Mouse (Mus musculus) left cerebral cortex, adult 8-10 months (tissue): Measurements from ENCODE around the gene Crebrf. TPM values are rescaled to one million over a fixed set of nuclear protein-coding genes. Genes with fewer than 3 reads are reported as not detected.

Experiments used
- DNase-seq, 2 experiments: peaks; one replicate each; pipeline ENCODE4 v3.0.0; 2022; ENCODE audit warnings: low spot score in 2 of 2
- total RNA-seq, 4 experiments: library from RNA; stranded (reverse); gene quantifications; 2 replicates each; pipeline ENCODE4 v1.2.4; 2022

Crebrf gene
- total RNA-seq, result 100 to 1,000 TPM; 167 to 219 (median 192) TPM

DNA sequence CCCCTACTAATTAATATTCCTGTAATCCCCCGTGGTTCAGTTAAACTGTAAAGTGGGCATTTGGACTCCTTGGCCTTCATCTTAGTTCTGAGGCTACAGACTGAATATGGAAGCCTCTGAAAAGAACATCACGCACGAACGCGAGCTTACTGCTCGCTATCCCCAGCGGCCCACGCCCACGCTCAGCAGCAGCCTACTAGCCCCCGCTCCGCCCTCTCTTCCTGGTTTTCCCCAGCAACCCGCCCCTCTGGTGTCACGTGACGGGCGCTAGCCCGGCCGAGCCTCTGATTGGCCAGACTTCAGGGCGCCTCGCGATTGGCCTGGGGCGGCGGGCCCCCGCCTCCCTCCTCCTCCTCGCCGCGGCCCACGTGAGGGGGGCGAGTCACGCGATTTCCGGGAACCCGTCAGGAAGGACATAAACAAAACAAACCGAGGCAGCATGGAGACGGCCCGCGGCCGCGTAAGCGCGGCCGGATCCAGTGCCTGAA, at the start of gene Crebrf:
Gene Crebrf, plus strand, starts transcription at position 380 of the 488 bp plus-strand sequence.
- peak; percentile 93 to 98 for DNase-seq

DNA sequence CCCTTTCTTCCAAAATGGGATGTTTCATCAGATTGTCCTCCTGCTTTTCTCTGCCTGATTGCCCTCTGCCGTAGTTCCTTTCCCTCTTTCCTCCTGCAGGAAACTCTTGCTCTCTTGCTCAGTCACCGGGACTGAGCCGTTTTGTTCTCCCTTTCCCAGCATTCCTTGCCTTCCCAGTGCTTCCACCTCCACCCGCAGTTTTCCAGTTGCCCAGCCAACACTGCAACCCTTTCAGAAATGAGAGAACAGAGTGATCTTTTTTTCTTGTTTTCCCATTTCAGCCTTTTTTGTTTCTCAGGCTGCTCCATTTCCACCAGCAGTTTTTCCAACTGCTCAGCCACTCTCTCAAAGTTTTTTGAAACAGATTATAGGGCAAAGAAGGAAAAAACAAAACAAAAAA, 44.2 kb upstream of the Crebrf start:
- no peak for DNase-seq

DNA sequence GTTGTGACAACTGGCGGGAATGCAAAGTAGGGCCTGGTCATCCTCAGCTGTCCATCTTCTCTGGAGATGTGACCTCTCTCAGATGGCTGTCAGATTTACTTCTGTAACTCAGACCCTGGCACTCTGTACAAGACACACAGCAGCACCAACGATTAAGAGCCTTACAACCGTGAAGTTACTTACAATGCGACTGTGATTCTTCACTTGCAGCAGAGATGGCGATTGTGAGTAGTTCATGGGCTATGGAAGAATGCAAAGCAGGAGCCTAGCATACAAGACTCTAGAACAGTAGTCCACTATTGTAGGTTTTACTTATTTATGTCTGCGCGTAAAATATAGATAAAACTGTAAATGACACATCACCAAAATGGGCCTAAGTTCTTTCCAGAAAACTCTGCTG, 39.6 kb upstream of the Crebrf start:
- no peak for DNase-seq

DNA sequence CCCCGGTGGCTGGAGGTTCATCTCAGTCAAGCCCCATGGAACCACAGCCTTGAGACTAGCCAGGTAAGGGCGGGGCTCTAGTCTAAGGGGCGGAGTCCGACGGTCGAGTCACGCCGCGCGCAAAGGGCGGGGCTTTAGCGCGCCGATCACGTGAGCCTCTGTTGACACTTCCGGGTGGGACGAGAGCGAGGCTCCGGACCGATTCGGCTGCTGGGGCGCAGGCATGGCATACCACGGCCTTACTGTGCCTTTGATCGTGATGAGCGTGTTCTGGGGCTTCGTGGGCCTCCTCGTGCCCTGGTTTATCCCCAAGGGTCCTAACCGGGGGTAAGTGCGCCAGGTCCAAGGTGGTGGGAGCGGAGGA, 39.2 kb upstream of the Crebrf start:
- peak; percentile 83 to 86 for DNase-seq

DNA sequence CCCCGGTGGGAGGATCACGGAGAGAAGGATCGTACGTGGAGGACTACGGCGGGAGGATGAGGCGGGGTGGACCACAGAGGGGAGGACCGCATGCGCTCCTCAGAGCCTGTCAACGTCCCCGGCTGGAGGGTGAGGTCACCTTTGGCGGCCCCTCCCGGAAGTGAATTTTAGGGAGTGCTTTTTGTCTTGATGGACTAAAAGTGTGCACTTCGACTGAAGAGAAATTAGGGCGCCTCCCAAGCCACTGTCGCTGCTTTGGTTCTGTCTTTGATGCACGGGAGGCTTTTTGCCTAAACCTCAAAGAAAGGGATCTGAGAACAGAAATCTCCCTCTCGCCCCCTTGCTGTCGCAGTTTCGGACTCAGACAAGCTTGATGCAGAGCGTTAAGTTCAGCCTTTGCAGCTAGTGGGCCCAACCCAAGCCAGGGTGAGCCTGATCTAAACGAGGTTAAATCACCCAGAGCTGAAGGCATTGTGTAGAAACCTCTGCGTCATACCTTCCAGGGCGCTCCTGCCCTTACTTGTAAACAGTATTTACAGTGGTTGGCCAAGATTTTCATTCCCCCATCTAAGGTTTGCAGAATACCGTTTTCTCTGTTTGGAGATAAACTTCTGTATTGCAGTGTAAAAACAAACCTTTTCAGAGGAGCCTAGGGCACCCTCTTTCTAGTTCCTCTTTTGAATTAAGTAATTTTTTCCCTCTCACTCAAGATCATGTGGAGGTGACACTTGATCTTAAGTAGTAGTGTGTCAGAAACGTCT, 38.7 kb upstream of the Crebrf start:
- DNase-seq, result peak in 1 of 2 experiments; percentile 78

DNA sequence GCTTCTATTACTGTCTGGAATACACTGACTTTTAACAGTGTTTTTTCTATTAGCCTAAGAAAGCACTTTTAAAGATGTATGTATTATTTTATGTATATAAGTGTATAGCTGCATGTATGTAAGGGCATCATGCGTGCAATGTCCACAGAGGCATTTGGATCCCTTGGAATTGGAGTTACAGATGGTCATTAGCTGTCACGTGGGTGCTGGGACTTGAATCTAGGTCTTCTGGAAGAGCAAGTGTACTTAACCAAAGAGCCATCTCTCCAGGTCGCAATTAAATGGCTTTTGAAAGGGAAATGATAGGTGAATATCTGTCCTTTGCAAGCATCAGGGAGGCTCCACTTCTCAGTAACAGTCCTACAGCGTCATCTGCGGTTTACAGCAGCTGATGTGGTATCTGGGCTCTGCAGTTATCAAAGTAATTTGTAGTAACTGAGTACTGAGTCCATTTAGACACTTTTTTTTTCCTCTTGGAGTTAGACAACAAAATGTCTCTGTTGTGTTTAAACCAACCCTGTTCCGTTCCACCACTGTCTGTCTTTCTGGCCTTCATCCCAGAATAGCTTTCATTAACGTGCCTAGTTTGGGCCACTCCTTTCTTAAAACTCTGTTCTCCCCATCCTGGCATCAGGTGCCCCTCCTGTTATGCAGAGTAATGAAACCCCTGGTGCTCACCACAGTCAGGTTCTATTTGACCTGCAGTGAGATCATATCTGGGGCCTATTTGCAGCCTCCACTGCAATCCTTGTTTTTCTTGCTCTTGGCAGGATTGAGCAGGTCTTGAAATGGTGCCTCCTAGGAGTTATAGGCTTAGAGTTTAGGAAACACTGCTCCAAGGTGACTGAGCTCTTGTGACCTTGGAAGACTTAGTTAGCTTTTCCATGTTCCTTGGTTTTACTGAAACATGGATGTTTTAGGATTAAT, 37.5 kb upstream of the Crebrf start:
- no peak for DNase-seq

DNA sequence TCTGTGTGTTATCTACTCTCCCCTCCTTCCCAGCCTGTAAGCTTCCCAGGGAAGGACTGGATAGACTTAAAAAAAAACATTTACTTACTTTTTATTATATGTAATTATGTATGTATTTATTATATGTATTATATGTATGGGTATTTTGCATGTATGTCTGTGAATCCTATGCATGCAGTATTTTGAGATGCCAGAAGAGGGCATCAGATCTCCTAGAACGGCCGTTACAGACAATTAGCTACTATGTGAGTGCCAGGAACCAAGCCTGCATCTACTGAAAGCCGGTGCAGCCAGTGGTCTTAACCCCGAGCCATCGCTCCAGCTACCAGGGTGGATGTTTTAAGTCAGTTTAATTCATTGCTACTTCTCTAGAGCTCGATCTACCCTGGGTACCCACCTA, 34.2 kb upstream of the Crebrf start:
- no peak for DNase-seq

DNA sequence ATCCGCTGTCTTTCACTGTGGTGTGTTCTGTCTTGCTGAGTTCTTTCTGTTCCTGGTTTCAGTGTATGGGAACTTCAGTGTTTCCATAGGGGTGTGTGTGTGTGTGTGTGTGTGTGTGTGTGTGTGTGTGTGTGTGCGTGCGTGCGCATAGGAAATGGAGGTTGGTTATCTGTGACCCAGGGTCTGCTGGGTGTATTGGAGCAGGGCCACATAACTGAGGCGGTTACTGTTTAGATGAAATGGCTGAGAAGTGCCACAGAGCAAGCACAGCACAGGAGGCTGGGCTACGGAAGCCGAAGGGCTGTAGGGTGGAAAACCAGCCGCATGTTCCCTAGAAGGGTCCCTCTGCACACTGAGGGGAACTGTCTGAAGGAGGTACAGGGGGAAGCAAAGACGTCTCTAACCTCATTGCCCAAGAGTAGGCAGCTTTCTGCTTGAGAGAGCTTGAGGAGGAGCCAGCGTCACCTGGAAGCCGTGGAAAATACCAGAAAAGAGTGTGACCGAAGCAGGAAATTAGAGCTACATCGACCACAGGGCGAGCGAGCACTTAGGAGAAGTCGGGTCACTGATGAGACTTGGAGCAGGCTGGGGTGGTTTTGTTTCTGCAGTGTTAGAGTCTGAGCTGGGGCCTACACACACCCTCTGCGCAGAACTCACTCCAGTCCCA, 29.0 kb upstream of the Crebrf start:
- DNase-seq, result no peak

DNA sequence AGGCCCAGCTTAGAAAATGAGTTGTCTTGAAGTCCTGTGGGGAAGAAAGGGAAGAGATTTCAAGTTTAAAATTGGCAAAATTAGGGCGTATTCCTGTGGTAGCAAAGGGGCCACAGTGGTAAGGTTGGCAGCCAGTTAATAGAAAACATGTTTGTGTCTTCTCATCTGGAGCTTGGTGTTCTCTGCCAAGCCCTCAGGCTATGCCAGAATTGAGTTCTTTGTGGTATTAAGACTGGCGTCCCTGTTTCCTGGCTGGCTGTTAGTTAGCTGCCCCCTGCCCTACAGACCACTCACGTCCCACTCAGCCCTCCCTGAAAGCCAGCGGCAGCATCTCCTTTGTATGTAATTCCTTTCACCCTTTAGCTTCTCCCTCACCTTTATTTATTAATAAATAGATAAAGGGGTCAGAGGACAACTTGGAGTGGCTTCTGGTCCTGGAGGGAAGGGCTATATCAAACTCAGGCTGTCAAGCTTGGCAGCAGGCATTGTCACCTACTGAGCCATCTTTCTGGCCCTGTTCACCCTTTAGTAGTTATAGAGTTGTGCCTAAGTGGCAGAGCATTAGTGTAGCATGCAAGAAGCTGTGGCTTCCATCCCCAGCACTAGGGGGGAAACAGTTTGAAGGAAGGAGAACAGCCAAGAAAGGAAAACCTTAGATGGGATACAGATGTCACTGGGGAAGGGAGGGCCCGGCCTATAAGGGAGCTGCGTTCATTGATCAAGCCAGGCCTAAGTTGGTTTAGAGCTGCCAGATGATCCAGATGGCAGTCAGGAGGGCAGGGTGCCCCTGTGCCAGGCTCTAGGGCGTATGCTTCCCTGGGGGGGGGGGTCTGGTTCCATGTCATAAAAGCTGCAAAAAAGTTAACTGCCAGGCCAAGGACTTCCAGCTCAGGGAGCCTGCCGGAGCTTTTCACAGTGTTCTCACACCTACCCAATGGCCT, 26.4 kb upstream of the Crebrf start:
- DNase-seq, result no peak

DNA sequence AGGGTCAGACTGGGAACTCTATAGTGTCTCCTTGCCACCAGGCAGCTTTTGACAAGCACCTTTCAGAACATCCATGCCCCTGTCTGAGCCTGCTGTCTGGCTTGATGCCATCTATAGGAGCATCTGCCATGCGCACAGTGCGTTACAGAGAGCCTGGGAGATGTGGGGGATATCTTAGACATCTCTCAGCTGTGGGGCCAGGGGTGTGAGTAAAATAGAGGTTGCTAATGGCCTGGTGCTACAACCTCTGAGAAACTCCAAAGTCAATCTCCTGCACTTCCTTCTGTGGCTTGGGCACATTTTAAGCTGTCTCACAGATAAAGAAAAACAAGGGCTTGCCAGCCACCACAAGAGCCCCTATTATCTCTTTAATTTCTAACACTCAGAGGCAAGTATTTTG, 25.6 kb upstream of the Crebrf start:
- DNase-seq, result no peak

DNA sequence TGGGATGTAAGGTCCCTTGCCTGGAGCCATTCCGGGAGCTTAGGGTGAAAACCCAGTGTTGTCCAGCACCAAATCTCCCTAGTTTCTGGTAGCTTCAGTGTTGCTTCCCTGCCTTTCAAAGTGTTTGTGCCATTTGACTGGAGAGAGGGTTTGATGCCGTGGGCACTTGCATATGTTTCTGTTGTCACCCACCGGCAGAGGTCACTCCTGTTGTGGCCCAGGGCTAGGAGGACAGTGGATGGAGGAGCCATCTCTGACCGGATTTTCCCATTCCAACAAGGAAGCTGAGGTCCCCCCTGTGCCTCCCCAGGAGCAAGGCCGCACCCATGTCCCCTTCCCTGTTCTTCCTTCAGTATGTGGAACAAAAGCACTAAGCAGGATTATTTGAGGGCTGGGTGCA, 25.2 kb upstream of the Crebrf start:
- DNase-seq, result no peak

DNA sequence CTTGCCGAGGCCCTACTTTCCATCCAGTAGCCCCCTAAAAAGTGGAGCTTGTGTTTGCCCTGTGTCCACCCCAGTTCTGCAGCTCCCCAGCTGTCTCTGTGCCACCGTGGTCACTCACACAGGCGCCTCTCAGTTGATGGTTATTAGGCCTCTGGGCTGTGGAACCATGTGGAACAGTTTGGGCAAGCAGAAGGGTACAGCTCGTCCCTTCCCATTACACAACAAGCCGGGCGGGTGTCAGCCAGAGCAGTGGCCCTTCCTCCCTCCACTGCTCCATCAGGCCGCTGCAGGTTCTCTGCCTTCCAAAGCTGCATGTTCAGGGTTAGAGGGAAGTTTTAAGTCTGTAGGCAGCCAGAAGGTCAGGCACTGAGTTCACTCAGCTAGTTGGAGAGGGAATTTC, 24.3 kb upstream of the Crebrf start:
- DNase-seq, result no peak

DNA sequence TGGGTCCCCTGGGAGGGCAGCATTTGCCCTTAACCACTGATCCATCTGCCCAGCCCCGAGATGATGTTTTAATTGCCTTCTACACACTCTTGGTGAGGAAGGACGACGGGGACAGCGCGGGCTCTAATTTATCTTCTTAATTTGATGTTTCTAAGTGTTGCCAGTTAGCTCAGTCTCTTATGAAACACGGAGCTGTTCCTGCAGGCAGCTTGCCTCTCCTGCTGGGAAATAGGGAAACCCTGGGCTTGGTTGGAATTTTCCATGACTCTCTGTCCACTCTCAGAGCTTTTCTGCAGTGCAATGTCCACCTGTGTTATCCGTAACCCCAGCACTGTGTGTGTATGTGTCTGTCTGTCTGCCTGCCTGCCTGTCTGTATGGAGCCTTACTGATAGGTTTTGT, 22.0 kb upstream of the Crebrf start:
- DNase-seq, result no peak

DNA sequence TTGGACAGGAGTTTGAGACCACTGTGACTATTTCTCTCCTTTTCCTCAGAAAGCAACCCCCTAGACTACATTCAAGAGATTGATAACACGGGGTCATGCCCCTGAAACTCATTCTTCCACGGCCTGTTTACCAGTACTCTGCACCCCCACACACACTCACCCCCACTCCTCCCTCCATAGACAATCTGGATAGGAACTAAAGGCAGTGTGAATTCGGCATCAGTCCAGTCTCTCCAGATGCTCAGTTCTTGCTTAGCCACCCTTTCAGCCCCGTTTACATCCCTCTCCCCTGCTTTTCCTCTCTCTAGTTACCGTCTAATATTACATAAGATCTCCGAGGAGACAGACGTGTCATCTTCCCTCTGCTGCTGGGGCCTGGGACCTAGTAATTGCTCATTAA, 21.3 kb upstream of the Crebrf start:
- DNase-seq, result peak in 1 of 2 experiments; percentile 53

DNA sequence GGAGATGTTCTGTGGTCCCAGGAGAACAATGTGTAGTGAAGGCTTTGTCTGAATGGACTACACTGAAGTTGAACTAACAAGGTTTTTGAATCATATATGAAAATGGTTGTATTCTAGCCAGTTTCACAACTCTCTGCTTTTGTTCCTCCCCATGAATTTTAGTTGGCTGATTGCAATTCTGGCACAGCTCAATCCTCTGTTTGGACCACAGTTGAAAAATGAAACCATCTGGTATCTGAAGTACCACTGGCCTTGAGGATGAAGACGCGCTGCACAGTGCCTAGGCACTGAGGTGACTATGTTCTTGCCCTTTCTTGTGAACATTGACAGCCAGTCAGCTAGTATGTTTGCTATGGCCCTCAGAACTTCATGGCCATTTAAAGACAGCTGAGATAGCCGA, 20.3 kb upstream of the Crebrf start:
- DNase-seq, result no peak

DNA sequence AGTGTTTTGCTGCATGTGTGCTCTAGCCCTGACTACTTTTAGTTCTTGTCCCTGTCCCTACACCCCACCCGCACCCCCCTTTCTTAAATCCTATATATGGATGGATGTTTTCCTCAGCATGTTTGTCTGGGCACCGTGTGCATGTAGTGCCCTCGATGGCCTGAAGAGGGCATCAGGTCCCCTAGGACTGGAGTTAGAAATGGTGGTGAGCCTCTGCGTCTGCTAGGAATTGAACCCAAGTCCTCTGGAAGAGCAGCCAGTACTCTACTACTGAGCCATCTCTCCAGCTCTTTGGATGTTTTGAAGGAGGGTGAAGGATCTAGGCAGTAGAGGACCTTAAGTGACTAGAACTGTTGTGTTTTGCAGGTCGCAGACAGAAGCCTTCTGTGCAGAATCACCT, 16.6 kb upstream of the Crebrf start:
- no peak for DNase-seq

DNA sequence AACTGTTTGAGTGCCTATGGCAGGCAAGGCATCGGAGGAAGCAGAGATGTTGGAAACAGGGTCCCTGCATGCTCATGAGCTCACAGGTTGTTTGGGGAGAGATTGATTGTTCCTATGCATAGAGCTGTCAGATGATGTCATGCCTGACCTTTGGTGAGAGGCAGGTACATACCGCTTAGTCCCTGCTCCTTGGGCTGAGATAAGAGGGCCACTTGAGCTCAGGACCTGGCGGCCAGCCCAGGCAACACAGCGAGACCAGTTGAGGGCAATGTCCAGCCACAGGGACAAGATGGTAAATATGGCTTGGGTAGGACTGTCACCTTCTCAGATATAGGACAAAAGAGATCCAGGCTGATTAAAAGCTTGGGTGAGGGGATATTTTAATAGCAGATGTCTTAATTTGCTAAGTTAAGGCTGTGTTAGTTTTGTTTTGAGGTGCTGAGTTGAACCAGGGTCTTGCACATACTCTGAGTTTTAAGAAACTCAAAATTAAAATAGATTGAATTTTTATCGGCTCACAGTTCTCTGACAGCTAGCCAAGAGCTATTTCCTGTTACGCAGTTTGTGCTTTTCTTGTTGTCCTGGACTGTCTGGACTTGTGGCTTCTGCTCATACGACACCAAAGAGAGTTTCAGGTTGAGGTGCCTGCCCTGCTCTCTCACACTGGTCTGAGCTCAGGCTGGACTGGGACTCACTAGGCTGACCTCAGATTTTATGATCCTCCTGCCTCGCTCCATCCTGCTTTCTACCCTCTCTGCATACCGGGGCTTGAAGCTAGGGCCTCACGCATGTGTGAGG, 15.4 kb upstream of the Crebrf start:
- DNase-seq, result no peak

DNA sequence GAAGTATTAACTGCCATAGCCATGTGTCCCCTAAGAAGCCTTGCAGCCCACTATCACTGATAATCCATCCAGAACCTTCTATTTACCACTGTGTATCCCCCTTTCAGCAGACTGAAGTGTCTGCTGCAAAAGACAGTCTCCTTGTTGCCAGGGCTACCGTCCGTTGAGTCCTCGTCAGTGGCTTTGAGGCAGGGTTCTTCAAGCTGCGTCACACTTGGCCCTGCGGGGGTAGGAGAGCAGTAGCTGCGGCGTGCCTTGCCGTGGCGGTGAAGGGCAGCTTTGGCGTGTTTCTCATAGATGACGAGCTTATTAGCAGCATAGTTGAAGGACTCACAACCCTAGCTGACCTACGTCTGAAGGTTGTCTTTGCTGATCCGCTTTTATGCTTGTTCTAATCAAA, 13.9 kb upstream of the Crebrf start:
- no peak for DNase-seq

DNA sequence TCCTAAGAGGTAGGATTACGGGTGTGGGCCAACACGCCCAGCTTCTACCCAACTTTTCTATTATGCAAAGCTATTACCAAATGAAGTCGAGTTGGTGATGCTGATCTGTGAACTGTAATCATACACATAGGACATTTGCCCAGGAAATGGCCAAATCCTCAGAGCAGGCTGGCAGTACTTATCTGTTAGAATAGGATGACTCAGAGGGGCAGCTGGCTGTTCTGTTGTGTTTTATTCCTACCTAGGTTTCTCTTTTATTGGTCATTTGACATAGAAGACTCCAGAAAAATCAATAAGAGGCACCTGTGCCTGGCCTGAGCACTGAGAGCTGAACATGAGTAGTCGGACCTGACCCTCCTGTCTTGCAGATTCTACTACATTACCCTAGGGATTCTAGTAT, 12.8 kb upstream of the Crebrf start:
- no peak for DNase-seq

DNA sequence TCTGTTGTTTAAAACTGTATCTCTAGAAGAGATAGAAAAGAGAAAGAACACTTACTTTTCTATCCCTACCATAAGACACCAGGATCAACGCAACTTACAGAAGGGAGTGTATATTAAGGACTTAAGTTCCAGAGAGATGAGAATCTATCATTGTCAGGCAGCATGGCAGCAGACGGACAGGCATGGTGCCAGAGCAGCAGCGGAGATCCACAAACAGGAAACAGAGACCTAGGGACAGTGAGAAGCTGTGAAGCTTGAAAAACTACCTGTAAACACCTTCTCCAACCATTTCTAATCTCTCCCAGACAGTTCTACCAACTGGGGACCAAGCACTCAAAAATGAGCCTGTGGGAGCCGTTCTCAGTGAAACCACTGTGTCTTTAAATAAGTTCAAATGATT, 11.8 kb upstream of the Crebrf start:
- DNase-seq, result no peak
